Mouse (Mus musculus) thymus, adult 2 months (tissue): ENCODE measurements around the gene Ccdc186.

ENCODE experiments used
- CTCF ChIP-seq: fragments of 200-500 bp; IDR thresholded peaks from 2 replicates; pipeline ENCODE4 v1.5.1; 2012; ENCODE audit warnings: mild to moderate bottlenecking, control low read depth, low read length, moderate library complexity, borderline replicate concordance; ENCODE audit not compliant: control insufficient read depth, poor library complexity, insufficient read depth; ENCODE audit errors: extremely low read depth
- POLR2A ChIP-seq: fragments of 200-500 bp; IDR thresholded peaks from 2 replicates; pipeline ENCODE4 v1.6.1; 2012; ENCODE audit warnings: mild to moderate bottlenecking, low read length, control low read depth, moderate library complexity; ENCODE audit not compliant: control insufficient read depth, poor library complexity, insufficient read depth; ENCODE audit errors: extremely low read depth

- TF ChIP-seq CTCF (no peak), POLR2A (no peak)
These were observed 13.3 kb upstream of the Ccdc186 start for GRCm38 (mm10) chr19:56835340-56835739.
